Mouse (Mus musculus): ENCODE measurements around the gene Serpine2.

Gene Serpine2

DNA sequence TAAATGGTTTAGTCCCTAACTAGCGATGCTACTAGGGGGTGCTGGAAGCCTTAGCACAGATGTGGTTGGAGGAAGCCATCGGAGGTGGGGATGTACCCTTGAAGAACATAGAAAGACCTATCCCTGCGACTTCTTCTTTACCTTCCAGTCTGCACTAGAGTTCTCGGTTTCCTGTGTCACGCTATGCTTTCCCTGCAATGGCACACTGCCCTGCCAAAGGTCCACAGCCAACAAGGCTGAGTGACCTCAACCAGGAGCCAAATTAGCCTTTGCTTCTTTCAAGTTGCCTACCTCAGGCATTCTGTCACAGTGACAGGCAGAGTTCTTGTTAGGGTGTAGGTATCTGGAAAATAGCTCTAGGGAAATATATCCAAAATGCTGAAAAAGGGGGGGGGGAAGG lies 104.6 kb downstream of the Serpine2 start:
- DNase-seq, result no peak

GRCm38 (mm10) chr1:79755376-79755775 lies 105.6 kb downstream of the Serpine2 start:
- no peak for DNase-seq

- DNase-seq, result no peak
Observed at GRCm38 (mm10) chr1:79754936-79755335, 106.0 kb downstream of the Serpine2 start.

DNA sequence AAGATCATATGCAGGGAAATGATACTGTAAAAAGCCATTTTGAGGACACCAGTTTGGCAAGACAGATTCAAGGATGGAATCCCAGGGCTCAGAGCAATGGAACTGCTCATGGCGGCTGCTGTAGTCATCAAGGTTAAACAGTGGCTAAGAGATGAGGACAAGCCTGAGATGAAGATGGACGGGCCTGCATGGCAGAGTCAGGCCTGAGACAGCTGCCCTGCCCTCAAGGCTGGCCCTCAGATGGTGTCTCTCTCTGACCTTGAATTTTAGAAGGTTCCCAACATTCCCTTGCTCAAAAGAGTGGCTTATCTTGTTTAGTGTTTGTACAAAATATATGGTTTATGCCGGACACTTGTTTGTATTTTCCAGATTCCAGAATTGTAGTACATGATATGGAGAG lies 107.5 kb downstream of the Serpine2 start:
- DNase-seq, result no peak

GRCm38 (mm10) chr1:79752714-79753340 lies 108.2 kb downstream of the Serpine2 start:
- no peak for DNase-seq

- DNase-seq, result no peak
Observed at GRCm38 (mm10) chr1:79752015-79752695, 108.8 kb downstream of the Serpine2 start.

DNA sequence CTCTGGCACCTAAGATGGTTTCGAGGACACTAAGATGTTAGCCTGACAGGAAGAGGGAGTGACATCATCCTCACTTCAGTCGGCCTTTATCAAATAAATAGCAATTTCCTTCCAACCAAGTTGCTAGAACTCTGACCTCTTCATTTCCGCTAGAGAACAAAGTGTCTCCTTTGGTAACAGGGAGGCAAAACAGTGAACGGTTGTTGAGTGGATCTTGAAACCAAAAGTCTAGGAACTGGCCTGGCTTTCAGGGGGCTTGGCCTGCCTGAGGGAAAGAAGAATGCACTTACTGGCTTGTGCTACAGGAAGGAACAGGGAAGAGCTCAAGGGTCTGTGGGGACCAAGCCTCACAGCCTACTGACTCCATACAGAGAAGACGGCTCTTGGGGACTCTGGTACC lies 109.8 kb downstream of the Serpine2 start:
- DNase-seq, result no peak

DNA sequence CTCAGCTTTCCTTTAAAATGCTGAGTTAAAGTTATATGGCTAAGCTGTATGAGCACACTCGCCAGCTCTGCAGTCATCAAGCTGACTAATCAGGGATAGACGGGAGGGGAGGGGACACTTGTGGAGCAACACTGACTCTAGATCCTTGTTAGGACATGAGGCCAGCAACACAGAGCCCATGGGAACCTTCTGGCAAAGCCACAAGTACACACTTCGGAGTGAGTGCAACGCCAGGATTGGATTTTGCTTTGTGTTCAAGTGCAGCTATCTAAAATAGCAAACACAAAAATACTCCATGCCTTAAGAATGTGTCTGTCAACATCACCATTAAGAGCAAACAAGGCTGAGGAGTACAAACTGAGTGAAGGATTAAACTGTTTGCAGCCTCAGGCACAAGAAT lies 114.9 kb downstream of the Serpine2 start:
- no peak for DNase-seq
